Mouse (Mus musculus): ENCODE data around the gene Fam71e1. TPM values are rescaled to one million over a fixed set of nuclear protein-coding genes. Genes with fewer than 3 reads are reported as not detected.

Gene Fam71e1
- total RNA-seq, 4 experiments from 2014 or later: 19.7 to 22.5 (median 20.8) TPM

DNA sequence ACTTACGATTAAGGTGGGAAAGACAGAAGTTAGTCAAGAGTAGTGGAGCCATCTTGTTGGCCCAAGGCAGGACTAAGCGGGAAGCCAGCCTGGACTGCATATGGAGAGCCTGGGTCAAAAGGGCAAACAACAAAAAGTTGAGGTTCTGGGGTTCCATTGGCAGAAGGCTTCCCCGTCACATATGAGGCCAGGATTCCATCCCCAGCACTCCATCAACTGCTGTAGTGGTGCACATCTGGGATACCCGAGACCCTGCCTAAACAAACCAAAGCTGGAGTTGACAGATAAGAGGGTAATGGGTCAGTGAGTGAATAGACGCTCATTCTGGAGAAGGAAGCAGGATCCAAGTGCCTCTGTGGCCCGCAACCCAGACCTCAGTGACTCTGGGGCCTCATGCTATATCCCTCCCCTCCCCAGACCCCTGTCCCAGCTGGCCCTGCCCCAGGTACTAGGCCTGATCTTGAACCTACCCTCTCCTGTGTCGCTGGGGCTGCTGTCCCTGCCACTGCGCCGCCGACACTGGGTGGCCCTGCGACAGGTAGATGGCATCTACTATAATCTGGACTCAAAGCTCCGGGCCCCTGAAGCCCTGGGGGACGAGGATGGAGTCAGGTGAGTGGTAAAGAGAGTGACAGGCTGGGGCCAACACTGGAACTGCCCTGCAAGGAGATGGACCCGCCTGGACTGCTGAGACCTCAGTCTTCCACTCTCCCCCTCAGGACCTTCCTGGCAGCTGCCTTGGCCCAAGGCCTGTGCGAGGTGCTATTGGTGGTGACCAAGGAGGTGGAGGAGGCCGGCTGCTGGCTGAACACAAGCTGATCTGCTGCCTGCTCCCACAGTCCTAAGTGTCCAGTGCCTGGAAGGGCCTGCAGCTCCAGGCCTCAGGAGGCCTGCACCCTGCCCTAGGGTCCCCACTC lies 25.4 kb upstream of the Fam71e1 start:
- peak in 1 of 2 experiments; percentile 27 for DNase-seq (ENCODE audit: low spot score in 2 of 2)

DNA sequence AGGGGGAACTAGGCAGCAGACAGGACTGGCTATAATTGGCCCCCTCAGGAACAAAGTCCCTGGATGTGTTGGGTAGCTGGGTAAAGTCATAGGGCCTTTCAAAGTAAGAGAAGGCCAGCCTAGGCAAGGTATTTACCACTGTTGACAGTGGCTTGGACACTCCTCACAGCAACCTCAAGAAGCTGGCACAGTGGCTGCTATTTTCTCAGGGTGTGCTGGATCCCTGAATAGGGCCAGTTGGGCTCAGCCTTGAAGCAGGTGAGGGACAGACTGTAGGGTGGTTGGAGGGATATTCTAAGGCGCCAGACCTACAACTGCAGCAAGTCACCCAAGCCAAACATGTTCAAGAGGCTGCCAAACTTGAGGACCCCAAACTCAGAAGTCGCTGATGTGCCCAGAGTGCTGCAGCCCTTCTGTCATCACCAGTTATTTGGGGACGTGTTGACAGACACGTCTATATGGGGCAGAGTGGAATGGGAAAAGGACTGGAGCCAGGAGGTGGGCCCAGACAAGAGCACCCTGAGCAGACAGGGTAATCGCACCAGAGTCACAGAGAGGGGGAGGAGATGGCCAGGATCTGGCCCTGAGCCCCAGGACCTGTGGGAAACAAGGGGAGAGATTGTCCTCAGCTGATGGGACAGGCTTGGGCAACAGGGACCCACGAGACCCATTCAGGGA lies 24.4 kb upstream of the Fam71e1 start:
- peak in 1 of 2 experiments; percentile 42 for DNase-seq (ENCODE audit: low spot score in 2 of 2)

DNA sequence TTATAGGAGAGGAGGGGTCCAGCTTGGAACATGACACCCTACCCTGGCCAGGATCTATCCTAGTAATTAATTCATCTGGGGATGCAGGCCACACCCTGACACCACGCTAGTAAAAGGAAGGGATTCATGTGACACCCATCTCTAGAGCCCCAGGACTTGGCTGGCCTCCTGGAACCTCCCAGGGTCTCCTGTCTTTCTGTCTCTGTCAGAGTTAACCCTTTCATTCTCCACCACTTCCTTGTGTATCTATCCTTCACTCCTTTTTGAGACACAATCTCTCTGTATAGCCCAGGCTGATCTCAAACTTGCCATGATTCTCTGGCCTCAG lies 23.9 kb upstream of the Fam71e1 start:
- DNase-seq (ENCODE audit: low spot score in 2 of 2): no peak

DNA sequence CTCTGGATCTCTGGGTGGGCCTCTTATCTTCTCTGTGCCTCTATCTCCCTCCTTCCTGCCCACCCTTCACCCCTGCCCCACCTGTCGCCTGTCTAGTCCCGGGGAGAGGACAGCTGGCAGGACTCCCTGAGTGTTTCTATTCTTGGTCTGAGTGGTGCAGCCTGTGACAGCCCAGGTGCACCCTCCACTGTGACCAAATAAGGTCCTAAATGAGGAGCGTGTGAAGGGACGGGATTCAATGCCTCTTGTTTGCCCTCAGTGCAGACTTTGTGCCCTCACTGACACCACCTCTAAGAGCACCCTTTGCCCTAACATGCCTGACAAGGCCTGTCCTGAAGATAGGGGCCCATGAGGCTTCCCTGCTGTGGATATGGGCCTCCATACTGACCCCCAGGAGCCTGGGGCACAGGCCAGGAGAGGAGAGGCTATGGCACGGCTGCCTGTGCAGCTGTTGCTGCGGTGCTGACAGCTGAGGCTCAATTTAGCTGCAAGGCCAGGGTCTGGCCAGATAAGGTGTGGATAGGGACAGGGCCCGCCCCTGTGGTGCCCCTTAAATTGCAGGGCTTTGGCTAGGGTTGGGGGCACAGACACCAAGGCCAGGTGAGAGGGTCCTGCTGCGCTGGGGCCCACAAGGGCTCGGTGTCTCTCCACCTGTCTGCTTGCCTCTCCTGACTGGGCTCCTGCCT lies 23.3 kb upstream of the Fam71e1 start:
- peak in 1 of 2 experiments; percentile 14 for DNase-seq (ENCODE audit: low spot score in 2 of 2)

DNA sequence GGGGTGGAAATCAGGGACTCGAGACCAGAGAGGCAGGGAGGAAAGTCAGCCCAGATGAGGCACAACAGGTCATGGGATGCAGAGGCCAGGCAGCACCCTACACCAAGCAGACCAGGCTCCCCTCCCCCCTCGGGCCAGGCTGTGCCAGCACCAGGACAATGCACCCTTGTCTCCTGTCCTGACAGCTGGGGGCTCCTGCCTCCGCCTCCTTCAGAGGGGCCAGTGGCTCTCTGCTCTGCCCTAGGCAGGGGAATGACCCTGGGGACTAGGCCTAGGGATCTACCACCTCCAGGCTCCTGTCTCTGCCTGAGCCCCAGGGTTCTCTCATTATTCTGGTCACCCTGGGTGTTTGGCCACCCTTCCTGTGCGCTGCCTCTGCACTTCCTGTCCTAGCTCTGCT lies 22.0 kb upstream of the Fam71e1 start:
- DNase-seq (ENCODE audit: low spot score in 2 of 2): peak in 1 of 2 experiments; percentile 92

DNA sequence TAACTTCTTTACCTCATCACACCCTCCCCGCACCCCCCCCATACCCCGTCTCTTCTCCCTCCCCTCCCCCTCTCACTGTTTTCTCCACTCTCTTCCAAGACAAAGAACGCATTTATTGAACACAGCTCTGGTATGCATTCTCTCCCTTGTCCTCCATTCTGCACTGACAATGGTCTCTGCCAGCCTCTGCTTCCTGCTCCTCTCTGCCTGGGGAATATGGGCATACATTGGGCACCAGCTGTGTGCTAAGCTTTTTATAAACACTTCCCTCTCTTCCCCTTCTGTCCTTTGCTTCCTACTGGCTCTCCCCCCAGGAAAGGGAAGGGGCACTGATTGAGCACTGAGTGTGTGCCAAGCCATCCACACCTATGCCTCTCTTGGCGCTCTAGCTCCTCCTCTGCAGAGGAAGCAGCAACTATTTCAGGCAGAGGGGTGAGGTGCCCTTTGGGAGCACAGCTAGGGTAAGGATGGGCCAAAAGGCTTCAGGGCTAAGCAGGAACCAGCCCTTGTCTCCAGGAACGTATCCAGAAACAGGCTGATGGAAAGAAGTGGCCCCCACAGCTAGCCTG lies 21.3 kb upstream of the Fam71e1 start:
- DNase-seq (ENCODE audit: low spot score in 2 of 2): peak in 1 of 2 experiments; percentile 16

DNA sequence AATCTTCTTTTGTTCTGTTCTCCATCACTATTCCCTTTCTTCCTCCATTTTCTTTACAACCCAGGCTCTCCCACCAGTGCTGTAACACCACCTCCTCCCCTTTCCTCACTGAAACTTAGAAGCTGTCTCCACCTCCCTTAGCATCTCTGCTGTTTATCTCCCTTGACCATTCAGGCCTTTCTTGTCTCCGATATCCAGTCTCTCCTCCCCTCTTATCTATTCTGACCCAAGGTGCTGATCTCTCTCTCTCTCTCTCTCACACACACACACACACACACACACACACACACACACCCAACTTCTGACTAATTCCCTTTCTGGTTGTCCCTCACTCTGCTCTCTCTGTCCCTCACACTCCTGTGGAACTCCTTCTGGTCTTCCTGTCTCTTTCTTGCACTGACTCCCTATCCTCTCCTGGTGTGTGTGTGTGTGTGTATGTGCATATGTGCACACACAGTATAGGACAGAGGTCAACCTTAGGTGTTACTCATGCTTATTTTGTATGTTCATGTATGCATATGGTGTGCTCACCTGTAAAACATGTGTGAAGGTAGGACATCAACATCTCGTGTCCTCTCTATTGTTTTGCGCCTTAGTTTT lies 13.4 kb upstream of the Fam71e1 start:
- no peak for DNase-seq (ENCODE audit: low spot score in 2 of 2)

DNA sequence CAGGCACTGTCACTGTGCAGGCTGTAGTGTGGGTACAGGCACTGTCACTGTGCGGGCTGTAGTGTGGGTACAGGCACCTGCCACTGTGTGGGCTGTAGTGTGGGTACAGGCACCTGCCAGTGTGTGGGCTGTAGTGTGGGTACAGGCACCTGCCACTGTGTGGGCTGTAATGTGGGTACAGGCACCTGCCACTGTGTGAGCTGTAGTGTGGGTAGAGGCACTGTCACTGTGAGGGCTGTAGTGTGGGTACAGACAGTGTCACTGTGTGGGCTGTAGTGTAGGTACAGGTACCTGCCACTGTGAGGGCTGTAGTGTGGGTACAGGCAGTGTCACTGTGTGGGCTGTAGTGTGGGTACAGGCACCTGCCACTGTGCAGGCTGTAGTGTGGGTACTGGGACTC lies 12.3 kb upstream of the Fam71e1 start:
- DNase-seq (ENCODE audit: low spot score in 2 of 2): peak in 1 of 2 experiments; percentile 4

DNA sequence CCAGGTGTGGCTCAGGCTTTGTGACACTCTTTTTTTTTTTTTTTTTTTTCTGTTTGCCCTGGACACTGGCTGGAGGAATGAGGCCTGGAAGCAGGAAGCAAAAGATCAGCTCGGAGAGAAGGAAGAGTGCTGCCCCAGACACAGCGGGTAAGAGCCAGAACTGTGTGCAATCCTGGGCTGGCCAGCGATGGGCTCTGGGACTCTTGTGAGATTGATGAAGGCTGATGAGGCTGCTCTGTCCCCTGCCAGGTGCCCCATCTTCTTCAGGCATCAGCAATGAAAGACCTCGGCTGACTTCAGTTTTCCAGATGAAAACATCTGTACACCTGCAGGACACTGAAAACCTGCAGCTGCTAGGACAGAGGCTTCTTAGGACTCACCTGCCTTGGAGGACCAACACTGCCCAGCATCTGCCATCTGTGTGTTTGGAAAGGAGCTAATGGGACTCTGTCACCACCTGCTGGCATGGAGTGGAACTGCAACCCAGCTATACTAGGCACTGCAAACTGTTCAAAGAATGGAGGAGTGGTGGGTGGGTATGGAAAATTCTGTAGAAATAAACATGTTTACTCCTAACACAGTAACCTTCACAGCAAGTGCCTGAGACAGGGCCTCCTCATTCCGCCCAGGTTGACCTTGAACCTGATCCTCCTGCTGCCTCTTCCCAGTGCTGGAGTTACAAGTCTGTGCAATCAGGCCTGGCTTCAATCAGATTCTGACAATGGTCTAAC lies 11.4 kb upstream of the Fam71e1 start:
- peak; percentile 61 to 82 for DNase-seq (ENCODE audit: low spot score in 2 of 2)

DNA sequence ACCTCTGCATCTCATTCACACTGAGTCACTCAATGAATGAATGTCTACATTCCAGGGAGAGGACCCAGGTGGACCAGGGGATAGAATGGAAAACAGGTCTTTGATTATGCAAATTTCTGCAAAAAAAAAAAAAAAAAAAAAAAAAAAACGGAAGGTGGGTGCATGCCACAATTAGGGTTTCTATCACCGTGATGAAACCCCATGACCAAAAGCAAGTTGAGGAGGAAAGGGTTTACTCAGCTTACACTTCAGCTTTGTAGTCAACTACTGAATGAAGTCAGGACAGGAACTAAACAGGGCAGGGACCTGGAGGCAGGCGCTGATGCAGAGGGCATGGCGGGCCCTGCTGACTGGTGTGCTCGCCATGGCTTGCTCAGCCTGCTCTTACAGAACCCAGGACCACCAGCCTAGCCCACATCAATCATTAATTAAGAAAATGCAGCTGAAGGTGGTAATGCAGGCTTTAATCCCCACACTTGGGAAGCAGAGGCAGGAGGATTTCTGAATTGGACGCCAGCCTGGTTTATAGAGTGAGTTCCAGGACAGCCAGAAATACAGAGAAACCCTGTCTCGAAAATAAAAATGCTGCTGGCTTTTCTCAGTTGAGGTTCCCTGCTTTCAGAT lies 10.7 kb upstream of the Fam71e1 start:
- DNase-seq (ENCODE audit: low spot score in 2 of 2): peak in 1 of 2 experiments; percentile 4

DNA sequence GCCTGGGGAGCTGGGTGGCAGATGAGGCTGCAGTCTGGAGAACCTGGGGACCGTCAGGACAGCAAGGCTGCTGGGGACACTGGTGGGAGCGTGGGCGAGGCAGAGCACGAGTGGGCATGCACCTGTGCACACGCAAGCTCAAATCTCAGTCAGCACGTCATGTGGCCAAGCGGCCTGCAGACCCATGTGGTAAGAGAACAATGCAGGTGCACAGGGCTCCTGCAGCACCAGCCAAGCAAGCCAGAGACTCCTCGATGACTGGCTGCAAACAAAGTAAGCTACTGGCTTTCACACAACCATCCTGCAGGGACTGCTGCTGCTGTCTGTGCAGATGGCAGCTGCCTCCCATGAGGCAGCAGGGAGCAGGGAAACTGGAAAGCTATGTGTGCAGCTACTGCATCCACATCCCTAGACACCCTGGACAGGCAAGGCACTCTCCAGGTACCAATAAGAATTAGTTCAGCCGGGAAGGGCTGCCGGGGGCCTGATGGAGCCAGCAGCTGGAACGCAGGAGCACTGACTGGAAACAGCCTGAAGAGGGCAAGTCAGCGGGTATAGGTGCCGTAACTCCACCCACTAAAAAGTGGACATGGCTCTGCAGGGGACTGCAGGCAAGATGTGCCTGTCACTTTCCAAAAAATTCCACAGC lies 9.3 kb upstream of the Fam71e1 start:
- DNase-seq (ENCODE audit: low spot score in 2 of 2): no peak

DNA sequence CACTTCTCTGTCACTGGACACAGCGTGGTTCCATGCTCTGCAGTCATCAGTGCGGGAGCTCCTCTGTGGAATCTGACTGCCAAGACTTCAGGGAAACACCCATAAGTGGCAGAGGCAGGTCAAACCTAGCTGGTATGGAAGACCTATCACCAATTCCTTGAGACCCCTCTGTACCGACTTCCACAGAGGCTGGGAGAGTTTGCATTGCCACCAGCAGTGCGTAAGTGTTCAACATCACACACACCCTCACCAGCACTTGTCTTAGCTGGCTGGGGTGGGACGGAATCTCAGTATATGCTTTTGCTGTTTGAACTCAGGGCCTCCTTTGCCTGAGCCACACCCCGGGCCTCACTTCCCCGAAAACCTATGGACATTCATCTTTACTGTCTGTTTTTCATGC lies 8.4 kb upstream of the Fam71e1 start:
- no peak for DNase-seq (ENCODE audit: low spot score in 2 of 2)

DNA sequence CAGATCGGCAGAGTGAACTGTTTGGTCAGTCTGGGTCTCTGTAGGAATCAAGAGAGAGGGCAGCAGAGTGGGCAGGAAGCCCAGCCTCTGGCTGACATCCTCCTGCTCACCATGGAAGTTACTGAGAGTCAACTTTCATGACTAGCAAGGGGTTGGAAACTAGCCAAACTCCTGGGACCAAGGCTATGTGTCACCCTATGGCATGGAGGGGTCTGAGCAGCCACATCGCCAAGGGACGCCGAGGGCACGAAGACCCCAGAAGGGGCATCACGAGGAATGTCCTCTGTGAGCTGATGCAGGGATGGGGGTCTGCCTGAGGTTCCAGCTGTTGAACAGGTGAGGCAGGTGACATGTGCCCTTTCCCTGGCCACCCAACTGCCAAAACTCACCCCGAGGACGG lies 7.8 kb upstream of the Fam71e1 start:
- DNase-seq (ENCODE audit: low spot score in 2 of 2): no peak

DNA sequence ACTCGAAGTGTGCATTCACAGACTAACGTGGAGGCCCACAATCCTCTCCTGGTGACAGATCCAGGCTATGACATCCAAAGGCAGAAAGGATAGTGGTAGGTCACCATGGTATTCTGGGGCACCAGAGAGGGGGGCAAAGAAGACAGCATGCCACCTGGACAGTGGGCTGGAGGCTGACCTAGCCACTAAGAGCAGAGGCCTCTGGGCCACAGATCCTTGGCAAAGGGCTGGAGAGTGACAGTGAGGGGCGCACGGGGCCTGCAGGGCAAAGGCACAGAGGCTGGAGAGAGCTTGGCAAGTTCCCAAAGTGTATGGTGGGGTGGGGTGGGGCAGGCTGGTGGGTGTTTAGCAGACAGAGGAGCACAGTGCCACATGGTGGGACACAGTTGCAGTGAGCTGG lies 6.1 kb upstream of the Fam71e1 start:
- DNase-seq (ENCODE audit: low spot score in 2 of 2): no peak

DNA sequence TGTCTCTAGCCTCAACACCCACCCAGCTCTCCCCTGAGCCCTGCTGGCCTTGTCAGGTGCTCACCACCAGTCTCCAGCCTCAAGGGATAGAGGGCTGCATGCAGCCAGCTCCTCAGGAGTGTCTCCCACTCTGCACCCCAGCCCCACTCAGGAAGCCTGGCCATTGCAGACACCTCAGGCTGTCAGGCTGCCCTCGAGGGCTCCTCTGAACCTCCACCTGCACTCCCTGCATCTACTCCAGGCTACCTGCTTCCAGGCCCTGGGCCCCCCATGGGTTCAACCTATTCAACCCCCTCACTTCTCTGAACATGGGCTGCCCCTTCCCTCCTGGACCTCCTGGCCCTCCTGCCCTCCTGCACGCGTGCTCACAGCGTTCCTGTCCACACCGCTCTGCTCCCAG lies 5.0 kb upstream of the Fam71e1 start:
- DNase-seq (ENCODE audit: low spot score in 2 of 2): no peak

DNA sequence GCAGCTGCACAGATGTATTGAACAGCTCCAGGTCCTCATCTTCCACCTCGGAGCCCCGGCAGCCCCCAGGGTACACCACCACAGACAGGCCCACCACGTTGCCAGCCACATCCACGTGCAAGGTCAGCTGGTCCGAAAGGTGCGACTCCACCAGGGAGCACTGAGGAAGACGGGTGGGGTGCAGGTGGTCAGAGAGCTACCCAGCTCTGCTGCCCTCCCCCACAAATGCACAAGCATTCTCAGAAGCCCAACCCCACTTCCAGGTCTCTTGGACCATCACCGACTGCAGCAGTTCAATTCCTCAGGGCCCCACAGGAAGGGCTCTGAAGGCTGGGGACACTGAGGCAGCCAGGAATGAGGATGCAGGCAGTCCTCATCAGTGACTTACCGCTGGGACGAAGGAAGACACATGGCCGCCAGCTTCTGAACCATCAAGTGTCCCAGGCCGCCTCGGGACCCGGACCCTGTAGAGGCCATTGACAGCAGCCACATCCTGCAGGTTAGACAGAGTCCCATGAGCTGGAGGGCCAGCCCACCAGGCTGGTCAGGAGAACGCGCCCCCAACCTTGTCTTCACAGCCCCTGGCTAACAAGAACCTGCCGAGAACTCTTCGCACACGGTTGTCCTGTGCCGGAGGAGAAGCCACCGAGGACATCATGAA lies 4.1 kb upstream of the Fam71e1 start:
- no peak for DNase-seq (ENCODE audit: low spot score in 2 of 2)

DNA sequence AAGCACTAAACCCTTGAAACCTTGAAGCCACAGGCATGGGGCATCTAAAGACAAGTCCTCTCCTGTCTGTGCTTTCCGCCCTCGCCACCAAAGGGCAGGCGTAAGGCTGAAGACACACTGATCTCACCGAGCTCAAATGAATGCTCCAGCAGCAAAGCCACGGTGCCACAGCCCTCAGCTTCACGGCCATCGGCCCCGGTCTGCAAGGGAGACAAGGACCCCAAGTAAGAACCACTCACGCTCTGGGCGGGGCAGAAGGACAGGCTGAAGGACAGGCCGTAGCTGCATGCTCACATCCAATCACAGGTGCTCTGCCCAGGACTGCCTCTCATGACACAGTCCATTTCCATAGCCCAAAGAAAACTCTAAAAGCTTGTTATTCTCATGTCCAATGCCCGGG lies 1.7 kb upstream of the Fam71e1 start:
- no peak for DNase-seq (ENCODE audit: low spot score in 2 of 2)

DNA sequence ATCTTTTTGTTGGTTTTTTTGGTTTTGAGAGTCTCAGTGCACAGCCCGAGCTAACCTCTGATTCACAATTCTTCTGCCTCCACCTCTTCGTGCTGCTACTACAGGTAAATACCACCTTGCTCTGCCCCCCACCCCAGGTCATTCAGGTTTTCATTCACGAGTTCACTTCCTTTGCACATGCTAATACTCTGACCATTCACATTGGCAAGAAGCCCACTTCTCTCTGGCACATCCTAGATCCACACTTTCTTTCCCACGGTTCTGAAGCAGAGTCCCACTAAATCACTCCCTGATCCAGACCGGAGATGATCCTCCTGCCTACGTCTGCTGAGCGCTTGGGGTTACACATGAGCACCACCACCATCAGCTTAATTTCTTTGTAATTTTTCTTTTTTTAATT lies 1.3 kb upstream of the Fam71e1 start:
- DNase-seq (ENCODE audit: low spot score in 2 of 2): no peak

DNA sequence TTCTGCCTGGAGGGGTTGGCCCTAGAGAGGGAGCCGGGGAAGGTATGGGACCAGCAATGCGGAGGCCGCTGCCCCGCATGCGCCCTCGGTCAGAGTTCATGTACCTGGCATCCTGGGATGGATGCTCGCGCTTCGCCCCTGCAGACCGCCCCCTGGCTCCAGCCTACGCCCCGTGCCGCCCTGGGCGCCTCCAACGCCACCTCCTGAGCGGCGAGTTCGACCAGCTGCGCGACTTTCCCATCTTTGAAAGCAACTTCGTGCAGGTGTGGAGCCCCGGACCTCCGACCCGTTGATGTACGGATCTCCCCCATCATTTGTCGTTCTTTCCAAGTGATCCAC lies 359 bp downstream of the Fam71e1 start:
- DNase-seq (ENCODE audit: low spot score in 2 of 2): no peak

All from left cerebral cortex, adult 8-10 months (tissue).